Mouse (Mus musculus): ENCODE data around the gene Gtf2i. TPM values are rescaled to one million over a fixed set of nuclear protein-coding genes. Genes with fewer than 3 reads are reported as not detected.

Gene Gtf2i
- total and polyA plus RNA-seq, 3 experiments = 55.7 to 220 (median 176) TPM

GRCm38 (mm10) chr5:134237936-134238760, 76.4 kb downstream of the Gtf2i start:
- DNase-seq (ENCODE audit: low spot score) (no peak), ATAC-seq (ENCODE audit: extremely low read depth, insufficient number of reproducible peaks, low FRiP score, poor library complexity, severe bottlenecking) (no peak)
- Histone ChIP-seq H3K9me3 (replicated peaks) (no peaks in the 10 kb centered on the region), H3K4me1 (ENCODE audit: insufficient read depth, low read depth, low read length) (peaks cover 52% of the 10 kb centered on the region), H3K36me3 (replicated peaks) (peaks cover 87% of the 10 kb centered on the region), H3K27me3 (ENCODE audit: insufficient read depth, low read length) (no peaks in the 10 kb centered on the region), H3K4me3 (ENCODE audit: low read depth, low read length) (no peak overlapping the region)
- TF ChIP-seq POLR2AphosphoS5 (IDR thresholded peaks at IDR 0.05; ENCODE audit: insufficient replicate concordance, low read depth, low read length) (no peak), GATA2 (IDR thresholded peaks at IDR 0.05; ENCODE audit: borderline replicate concordance, low read depth, low read length) (no peak), GATA1 (IDR thresholded peaks at IDR 0.05; ENCODE audit: borderline replicate concordance, low read length) (no peak)

- ATAC-seq (ENCODE audit: extremely low read depth, insufficient number of reproducible peaks, low FRiP score, poor library complexity, severe bottlenecking) (no peak), DNase-seq (ENCODE audit: low spot score) (no peak)
- no peaks in the 10 kb centered on the region for H3K9me3 ChIP-seq (replicated peaks)
- TF ChIP-seq TAL1 (conservative IDR thresholded peaks at IDR 0.05; ENCODE audit: low read depth, low read length) (no peak), GATA2 (IDR thresholded peaks at IDR 0.05; ENCODE audit: borderline replicate concordance, low read depth, low read length) (no peak), GATA1 (IDR thresholded peaks at IDR 0.05; ENCODE audit: borderline replicate concordance, low read length) (no peak), CTCF (IDR thresholded peaks at IDR 0.05; ENCODE audit: low read depth, low read length) (no peak), POLR2AphosphoS5 (IDR thresholded peaks at IDR 0.05; ENCODE audit: insufficient replicate concordance, low read depth, low read length) (no peak)
- peaks cover 81% of the 10 kb centered on the region for H3K36me3 ChIP-seq (replicated peaks)
- no peak overlapping the region for H3K4me3 ChIP-seq (ENCODE audit: low read depth, low read length)
- peaks cover 58% of the 10 kb centered on the region for H3K4me1 ChIP-seq (ENCODE audit: insufficient read depth, low read depth, low read length)
- no peaks in the 10 kb centered on the region for H3K27me3 ChIP-seq (ENCODE audit: insufficient read depth, low read length)
These were observed 77.1 kb downstream of the Gtf2i start for GRCm38 (mm10) chr5:134237508-134237907.

- no peak for TF ChIP-seq GATA1 (IDR thresholded peaks at IDR 0.05; ENCODE audit: borderline replicate concordance, low read length)
- TF ChIP-seq GATA2 (IDR thresholded peaks at IDR 0.05; ENCODE audit: borderline replicate concordance, low read depth, low read length) = no peak
- no peak for TF ChIP-seq POLR2AphosphoS5 (IDR thresholded peaks at IDR 0.05; ENCODE audit: insufficient replicate concordance, low read depth, low read length)
- no peak for TF ChIP-seq TAL1 (conservative IDR thresholded peaks at IDR 0.05; ENCODE audit: low read depth, low read length)
- TF ChIP-seq CTCF (IDR thresholded peaks at IDR 0.05; ENCODE audit: low read depth, low read length) = no peak
- H3K4me3 ChIP-seq (ENCODE audit: low read depth, low read length) = no peak overlapping the region
- no peaks in the 10 kb centered on the region for H3K27me3 ChIP-seq (ENCODE audit: insufficient read depth, low read length)
- H3K4me1 ChIP-seq (ENCODE audit: insufficient read depth, low read depth, low read length) = peaks cover 65% of the 10 kb centered on the region
- ATAC-seq (ENCODE audit: extremely low read depth, insufficient number of reproducible peaks, low FRiP score, poor library complexity, severe bottlenecking) = no peak
- H3K9me3 ChIP-seq (replicated peaks) = no peaks in the 10 kb centered on the region
- peaks cover 74% of the 10 kb centered on the region for H3K36me3 ChIP-seq (replicated peaks)
- DNase-seq (ENCODE audit: low spot score) = no peak
These were observed 77.8 kb downstream of the Gtf2i start for GRCm38 (mm10) chr5:134236796-134237195.

- H3K4me1 ChIP-seq (ENCODE audit: insufficient read depth, low read depth, low read length) = peaks cover 71% of the 10 kb centered on the region
- no peak for TF ChIP-seq GATA2 (IDR thresholded peaks at IDR 0.05; ENCODE audit: borderline replicate concordance, low read depth, low read length)
- no peak for TF ChIP-seq GATA1 (IDR thresholded peaks at IDR 0.05; ENCODE audit: borderline replicate concordance, low read length)
- TF ChIP-seq CTCF (IDR thresholded peaks at IDR 0.05; ENCODE audit: low read depth, low read length) = no peak
- TF ChIP-seq POLR2AphosphoS5 (IDR thresholded peaks at IDR 0.05; ENCODE audit: insufficient replicate concordance, low read depth, low read length) = no peak
- no peak for TF ChIP-seq TAL1 (conservative IDR thresholded peaks at IDR 0.05; ENCODE audit: low read depth, low read length)
- H3K27me3 ChIP-seq (ENCODE audit: insufficient read depth, low read length) = no peaks in the 10 kb centered on the region
- ATAC-seq (ENCODE audit: extremely low read depth, insufficient number of reproducible peaks, low FRiP score, poor library complexity, severe bottlenecking) = no peak
- no peak for DNase-seq (ENCODE audit: low spot score)
- H3K36me3 ChIP-seq (replicated peaks) = peaks cover 68% of the 10 kb centered on the region
- H3K9me3 ChIP-seq (replicated peaks) = no peaks in the 10 kb centered on the region
- H3K4me3 ChIP-seq (ENCODE audit: low read depth, low read length) = no peak overlapping the region
These were observed 78.3 kb downstream of the Gtf2i start for GRCm38 (mm10) chr5:134236241-134236640.

GRCm38 (mm10) chr5:134235111-134235510, 79.4 kb downstream of the Gtf2i start:
- Histone ChIP-seq H3K27me3 (ENCODE audit: insufficient read depth, low read length) (no peaks in the 10 kb centered on the region), H3K9me3 (replicated peaks) (no peaks in the 10 kb centered on the region), H3K4me1 (ENCODE audit: insufficient read depth, low read depth, low read length) (peaks cover 78% of the 10 kb centered on the region), H3K4me3 (ENCODE audit: low read depth, low read length) (no peak overlapping the region), H3K36me3 (replicated peaks) (peaks cover 57% of the 10 kb centered on the region)
- ATAC-seq (ENCODE audit: extremely low read depth, insufficient number of reproducible peaks, low FRiP score, poor library complexity, severe bottlenecking) (no peak), DNase-seq (ENCODE audit: low spot score) (no peak)
- no peak for TF ChIP-seq GATA2 (IDR thresholded peaks at IDR 0.05; ENCODE audit: borderline replicate concordance, low read depth, low read length)
- TF ChIP-seq POLR2AphosphoS5 (IDR thresholded peaks at IDR 0.05; ENCODE audit: insufficient replicate concordance, low read depth, low read length) = no peak
- TF ChIP-seq GATA1 (IDR thresholded peaks at IDR 0.05; ENCODE audit: borderline replicate concordance, low read length) = no peak
- no peak for TF ChIP-seq TAL1 (conservative IDR thresholded peaks at IDR 0.05; ENCODE audit: low read depth, low read length)
- TF ChIP-seq CTCF (IDR thresholded peaks at IDR 0.05; ENCODE audit: low read depth, low read length) = no peak

GRCm38 (mm10) chr5:134234205-134234604, 80.4 kb downstream of the Gtf2i start:
- DNase-seq (ENCODE audit: low spot score) (no peak), ATAC-seq (ENCODE audit: extremely low read depth, insufficient number of reproducible peaks, low FRiP score, poor library complexity, severe bottlenecking) (no peak)
- no peak overlapping the region for H3K4me3 ChIP-seq (ENCODE audit: low read depth, low read length)
- H3K36me3 ChIP-seq (replicated peaks) = peaks cover 48% of the 10 kb centered on the region
- H3K9me3 ChIP-seq (replicated peaks) = no peaks in the 10 kb centered on the region
- no peak for TF ChIP-seq GATA2 (IDR thresholded peaks at IDR 0.05; ENCODE audit: borderline replicate concordance, low read depth, low read length)
- TF ChIP-seq CTCF (IDR thresholded peaks at IDR 0.05; ENCODE audit: low read depth, low read length) = no peak
- TF ChIP-seq GATA1 (IDR thresholded peaks at IDR 0.05; ENCODE audit: borderline replicate concordance, low read length) = no peak
- TF ChIP-seq TAL1 (conservative IDR thresholded peaks at IDR 0.05; ENCODE audit: low read depth, low read length) = no peak
- no peak for TF ChIP-seq POLR2AphosphoS5 (IDR thresholded peaks at IDR 0.05; ENCODE audit: insufficient replicate concordance, low read depth, low read length)
- H3K27me3 ChIP-seq (ENCODE audit: insufficient read depth, low read length) = no peaks in the 10 kb centered on the region
- H3K4me1 ChIP-seq (ENCODE audit: insufficient read depth, low read depth, low read length) = peaks cover 85% of the 10 kb centered on the region
